Mouse (Mus musculus): ENCODE measurements around the gene Ncor2.

GRCm38 (mm10) chr5:125163441-125164050 is 15.5 kb downstream of the Ncor2 start:
- TF ChIP-seq EP300 (IDR thresholded peaks at IDR 0.05; ENCODE audit: low read depth) (no peak), CTCF (IDR thresholded peaks at IDR 0.05; ENCODE audit: low read depth) (no peak)

Measured in liver, embryonic 14.5 days (tissue).